Mouse (Mus musculus) midbrain, embryonic 10.5 days (tissue): Measurements from ENCODE around the gene Cnot10. TPM values are rescaled to one million over a fixed set of nuclear protein-coding genes. Genes with fewer than 3 reads are reported as not detected.
A peak's percentile ranks its signal among the peaks of the same experiment; 100 is the strongest.
"Not testable (repeated sequence)": the region's sequence is repeated elsewhere in the genome, so short reads cannot be mapped to it uniquely, and the experiment has no call there.

Experiments
- DNase-seq: peaks from one replicate; pipeline ENCODE4 v3.0.0-alpha.2; 2017; ENCODE audit warnings: low spot score
- H3K27ac ChIP-seq: fragments of 300-500 bp; sonication (generic); replicated peaks from 2 replicates; pipeline ENCODE4 v1.5.1; 2016; ENCODE audit warnings: mild to moderate bottlenecking
- H3K27me3 ChIP-seq: fragments of 300-500 bp; sonication (generic); 2 replicates; pipeline ENCODE4 v1.6.1; 2016; ENCODE audit warnings: low read depth, mild to moderate bottlenecking; ENCODE audit not compliant: poor library complexity, severe bottlenecking
- H3K36me3 ChIP-seq: fragments of 300-500 bp; sonication (generic); 2 replicates; pipeline ENCODE4 v1.6.1; 2016; ENCODE audit warnings: mild to moderate bottlenecking, moderate library complexity
- H3K4me1 ChIP-seq: fragments of 300-500 bp; sonication (generic); 2 replicates; pipeline ENCODE4 v1.6.1; 2016
- H3K4me3 ChIP-seq: fragments of 300-500 bp; sonication (generic); 2 replicates; pipeline ENCODE4 v1.5.1; 2016; ENCODE audit warnings: mild to moderate bottlenecking, moderate library complexity
- H3K9me3 ChIP-seq: fragments of 300-500 bp; sonication (generic); replicated peaks from 2 replicates; pipeline ENCODE4 v1.6.1; 2016; ENCODE audit warnings: mild to moderate bottlenecking
- WGBS: fragments of 180-500 bp; shearing (Covaris S2); methylation state at CpG from one replicate; pipeline ENCODE4 v1.1.7; 2016; 5-methylcytosine and 5-hydroxymethylcytosine counted together
- polyA plus RNA-seq: library from polyadenylated mRNA; unstranded; fragments of >200 nt; fragmentation: Nextera tagmentation; extraction: Ambion mirVana; gene quantifications from 2 replicates; pipeline ENCODE4 v1.2.1, GENCODE M21; 2016

The Cnot10 gene
- polyA plus RNA-seq, 1 experiment from 2014 or later, result 71.9 TPM

GRCm38 (mm10) chr9:114669011-114669410 is 29.0 kb upstream of the Cnot10 start:
- DNase-seq, result no peak
- no peak overlapping the region for H3K4me3 ChIP-seq
- H3K27me3 ChIP-seq, result peaks cover 6% of the 10 kb centered on the region; the same call in 1 of the 2 replicates
- H3K4me1 ChIP-seq, result peaks cover 14% of the 10 kb centered on the region
- no peaks in the 10 kb centered on the region for H3K9me3 ChIP-seq
- H3K27ac ChIP-seq, result no peak overlapping the region
- WGBS, result 77% methylated on average over 5 of the region's 5 CpGs
- no peaks in the 10 kb centered on the region for H3K36me3 ChIP-seq

DNA sequence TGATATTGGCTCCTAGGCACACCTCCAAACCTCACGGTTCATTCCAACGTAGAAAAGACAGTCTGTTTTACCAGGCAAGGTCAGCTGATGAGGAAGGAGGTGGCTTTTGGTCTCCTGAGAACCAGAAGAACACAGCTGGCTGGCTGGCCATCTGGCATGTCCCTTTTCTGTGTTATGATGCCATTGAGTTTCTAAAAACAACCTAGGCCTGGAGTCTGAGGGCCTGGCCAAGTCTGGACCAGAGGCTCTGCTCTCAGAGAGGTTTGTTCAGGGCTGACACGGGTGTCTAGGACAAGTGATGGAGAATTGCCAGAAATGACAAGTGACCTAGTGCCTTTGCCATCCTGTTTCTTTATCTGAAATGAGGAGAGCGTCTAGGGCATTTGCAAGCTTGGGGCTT is 28.1 kb upstream of the Cnot10 start:
- Histone ChIP-seq H3K27me3 (peaks cover 6% of the 10 kb centered on the region; the same call in 1 of the 2 replicates), H3K36me3 (no peaks in the 10 kb centered on the region), H3K4me1 (peaks cover 7% of the 10 kb centered on the region), H3K27ac (no peak overlapping the region), H3K9me3 (no peaks in the 10 kb centered on the region), H3K4me3 (no peak overlapping the region)
- WGBS, result 86% methylated on average over 4 of the region's 4 CpGs
- DNase-seq, result no peak

DNA sequence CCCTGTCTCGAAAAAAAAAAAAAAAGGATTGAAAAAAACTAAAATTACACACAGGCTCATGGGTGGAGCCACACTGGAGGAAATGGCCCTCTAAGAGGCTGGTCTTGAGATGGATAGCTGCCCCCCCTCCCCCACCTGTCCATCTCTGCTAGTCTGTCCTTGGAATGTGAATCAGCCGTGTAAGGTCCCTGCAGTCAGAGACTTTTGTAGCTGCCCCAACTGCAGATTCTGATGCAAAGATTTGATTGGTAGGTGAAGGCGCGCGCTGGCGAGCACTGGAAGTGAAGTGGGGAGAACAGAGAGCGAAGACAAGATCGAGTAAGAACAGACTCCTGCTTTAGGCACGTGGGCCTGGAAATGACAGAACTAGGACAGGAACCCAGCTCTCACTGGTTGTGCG is 26.9 kb upstream of the Cnot10 start:
- peaks cover 3% of the 10 kb centered on the region for H3K4me1 ChIP-seq
- H3K27ac ChIP-seq, result no peak overlapping the region
- peaks cover 1% of the 10 kb centered on the region; the same call in 1 of the 2 replicates for H3K27me3 ChIP-seq
- H3K4me3 ChIP-seq, result no peak overlapping the region
- DNase-seq, result no peak
- H3K9me3 ChIP-seq, result no peaks in the 10 kb centered on the region
- 86% methylated on average over 10 of the region's 10 CpGs for WGBS
- no peaks in the 10 kb centered on the region for H3K36me3 ChIP-seq

- Histone ChIP-seq H3K4me1 (peaks cover 24% of the 10 kb centered on the region), H3K9me3 (no peaks in the 10 kb centered on the region), H3K27ac (no peak overlapping the region), H3K36me3 (no peaks in the 10 kb centered on the region), H3K27me3 (no peaks in the 10 kb centered on the region), H3K4me3 (no peak overlapping the region)
- WGBS, result 89% methylated on average over 11 of the region's 11 CpGs
- DNase-seq, result no peak
Observed at GRCm38 (mm10) chr9:114663782-114664181, 23.8 kb upstream of the Cnot10 start.

DNA sequence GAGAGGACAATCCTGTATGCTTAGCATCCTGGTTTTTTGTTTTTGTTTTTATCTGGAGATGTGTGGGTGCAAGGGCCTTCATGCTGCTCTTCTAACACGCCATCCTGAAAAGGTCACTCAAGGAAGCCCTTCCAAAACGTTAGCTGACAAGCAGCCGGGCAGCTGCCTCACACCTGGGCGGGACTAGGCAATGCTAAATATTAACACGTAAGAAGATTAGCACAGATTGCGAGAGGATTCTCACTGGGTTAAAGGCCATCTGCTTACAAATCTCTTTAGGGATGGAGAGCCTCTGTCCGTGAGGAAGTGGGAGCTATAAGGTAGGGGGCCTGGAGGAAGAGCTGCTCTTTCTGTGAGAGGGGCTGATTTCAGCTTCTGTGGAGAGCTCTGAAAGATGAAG is 22.0 kb upstream of the Cnot10 start:
- WGBS, result 52% methylated on average over 7 of the region's 7 CpGs
- Histone ChIP-seq H3K4me1 (peaks cover 24% of the 10 kb centered on the region), H3K4me3 (no peak overlapping the region), H3K27ac (no peak overlapping the region), H3K36me3 (no peaks in the 10 kb centered on the region), H3K9me3 (no peaks in the 10 kb centered on the region), H3K27me3 (no peaks in the 10 kb centered on the region)
- no peak for DNase-seq

- no peak overlapping the region for H3K27ac ChIP-seq
Observed at GRCm38 (mm10) chr9:114660983-114661382, 21.0 kb upstream of the Cnot10 start.

GRCm38 (mm10) chr9:114660506-114660905 is 20.5 kb upstream of the Cnot10 start:
- Histone ChIP-seq H3K36me3 (no peaks in the 10 kb centered on the region), H3K4me3 (no peak overlapping the region), H3K27ac (peak overlapping the region; percentile 61), H3K4me1 (peaks cover 24% of the 10 kb centered on the region), H3K9me3 (no peaks in the 10 kb centered on the region), H3K27me3 (no peaks in the 10 kb centered on the region)
- 64% methylated on average over 6 of the region's 6 CpGs for WGBS
- DNase-seq, result peak; percentile 43

More at GRCm38 (mm10) chr9:114660983-114661382, 21.0 kb upstream of the Cnot10 start:
- 75% methylated on average over 6 of the region's 6 CpGs for WGBS
- Histone ChIP-seq H3K36me3 (no peaks in the 10 kb centered on the region), H3K4me1 (peaks cover 24% of the 10 kb centered on the region), H3K9me3 (no peaks in the 10 kb centered on the region), H3K27me3 (no peaks in the 10 kb centered on the region), H3K4me3 (no peak overlapping the region)
- no peak for DNase-seq

DNA sequence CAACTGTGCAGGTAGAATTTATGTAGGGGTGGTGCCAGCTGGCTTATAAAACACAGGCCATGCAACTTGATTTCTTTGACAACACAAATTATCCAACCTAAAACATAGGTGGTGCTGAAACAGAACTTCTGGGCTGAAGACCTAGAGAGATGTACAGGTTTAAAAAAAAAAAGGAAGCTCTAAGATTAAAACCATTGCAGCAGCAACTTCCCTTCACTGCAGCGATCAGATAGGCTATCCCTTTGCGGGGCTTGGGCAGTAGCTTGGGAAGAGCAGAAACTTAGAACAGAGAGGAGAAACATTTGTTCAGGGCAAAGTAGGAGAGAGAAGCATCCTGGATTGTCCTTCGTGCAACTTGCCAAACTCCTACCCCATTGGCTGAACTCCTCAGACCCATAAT is 16.7 kb upstream of the Cnot10 start:
- peaks cover 19% of the 10 kb centered on the region for H3K4me1 ChIP-seq
- 0 out of 2 replicates have a peak, but pooled peaks cover 2% of the 10 kb centered on the region for H3K9me3 ChIP-seq
- H3K4me3 ChIP-seq, result no peak overlapping the region
- WGBS, result 84% methylated on average over 3 of the region's 3 CpGs
- no peak for DNase-seq
- H3K36me3 ChIP-seq, result no peaks in the 10 kb centered on the region
- no peak overlapping the region for H3K27ac ChIP-seq
- no peaks in the 10 kb centered on the region for H3K27me3 ChIP-seq

- Histone ChIP-seq H3K4me1 (peaks cover 5% of the 10 kb centered on the region), H3K27me3 (no peaks in the 10 kb centered on the region), H3K4me3 (no peak overlapping the region), H3K27ac (no peak overlapping the region), H3K36me3 (no peaks in the 10 kb centered on the region), H3K9me3 (0 out of 2 replicates have a peak, but pooled peaks cover 2% of the 10 kb centered on the region)
- no peak for DNase-seq
- 86% methylated on average over 4 of the region's 4 CpGs for WGBS
Observed at GRCm38 (mm10) chr9:114655356-114655755, 15.4 kb upstream of the Cnot10 start.

- Histone ChIP-seq H3K4me1 (no peaks in the 10 kb centered on the region), H3K9me3 (0 out of 2 replicates have a peak, but pooled peaks cover 2% of the 10 kb centered on the region), H3K27ac (no peak overlapping the region), H3K4me3 (no peak overlapping the region), H3K27me3 (no peaks in the 10 kb centered on the region), H3K36me3 (no peaks in the 10 kb centered on the region)
- no peak for DNase-seq
- WGBS, result 62% methylated on average over 21 of the region's 21 CpGs
Observed at GRCm38 (mm10) chr9:114650938-114651634, 11.1 kb upstream of the Cnot10 start.

DNA sequence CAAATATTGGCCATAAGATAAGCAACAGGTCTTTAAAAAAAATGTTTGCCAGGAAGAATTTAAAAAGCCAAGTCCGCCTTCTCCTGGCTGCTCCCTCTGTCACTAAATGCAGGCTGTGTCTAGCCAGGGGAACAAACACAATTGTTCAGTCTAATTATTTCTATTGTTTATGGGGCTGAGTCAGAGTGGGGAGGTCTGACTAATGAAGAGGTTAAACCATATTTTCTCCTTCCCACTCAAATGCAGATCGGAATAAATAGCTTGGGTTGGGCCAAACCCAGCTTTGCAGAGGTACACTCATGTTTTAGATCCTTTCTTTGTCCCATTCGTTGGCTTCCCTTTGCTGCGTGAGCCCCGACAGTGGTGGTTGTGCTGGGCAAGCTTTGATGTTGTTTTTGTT is 9.4 kb upstream of the Cnot10 start:
- no peaks in the 10 kb centered on the region for H3K9me3 ChIP-seq
- H3K27ac ChIP-seq, result no peak overlapping the region
- no peak overlapping the region for H3K4me3 ChIP-seq
- no peaks in the 10 kb centered on the region for H3K27me3 ChIP-seq
- H3K4me1 ChIP-seq, result no peaks in the 10 kb centered on the region
- DNase-seq, result no peak
- no peaks in the 10 kb centered on the region for H3K36me3 ChIP-seq
- WGBS, result 85% methylated on average over 5 of the region's 5 CpGs

- H3K4me1 ChIP-seq, H3K9me3 ChIP-seq, H3K27me3 ChIP-seq, DNase-seq, H3K4me3 ChIP-seq, H3K36me3 ChIP-seq, H3K27ac ChIP-seq: not testable (repeated sequence)
- WGBS, result 55% methylated on average over 9 of the region's 9 CpGs
Observed at GRCm38 (mm10) chr9:114648472-114648871, 8.5 kb upstream of the Cnot10 start.

GRCm38 (mm10) chr9:114647506-114648432 is 7.8 kb upstream of the Cnot10 start:
- no peak overlapping the region for H3K4me3 ChIP-seq
- H3K27me3 ChIP-seq, result peaks cover 13% of the 10 kb centered on the region
- H3K36me3 ChIP-seq, result no peaks in the 10 kb centered on the region
- no peak overlapping the region for H3K27ac ChIP-seq
- H3K9me3 ChIP-seq, result no peaks in the 10 kb centered on the region
- H3K4me1 ChIP-seq, result no peaks in the 10 kb centered on the region
- no peak for DNase-seq
- 81% methylated on average over 28 of the region's 28 CpGs for WGBS
